Comparison of ENCODE assay signal across 23 mouse cellular contexts in genomic region chr9:49229054-49229453, GRCm38 (mm10). TPM values are rescaled to one million over a fixed set of nuclear protein-coding genes. Genes with fewer than 3 reads are reported as not detected.
"Had no signal": no experiment of that assay in that cellular context is flagged by ENCODE, and none has a peak within 500 bp of the region (broad histone marks: within the 10 kb centered on the region; RNA-seq: fewer than 3 reads in every experiment).

No protein-coding gene starts in this region.

- H3K36me3 ChIP-seq: limb, embryonic 12.5 days; liver, embryonic 13.5 days; lung, embryonic 15.5 days; midbrain, embryonic 15.5 days; neural tube, embryonic 12.5 days had no signal

- H3K27ac ChIP-seq: layer of hippocampus, adult 2 months; limb, embryonic 12.5 days; liver, embryonic 13.5 days; lung, embryonic 15.5 days; macrophage; midbrain, embryonic 15.5 days; neural tube, embryonic 12.5 days; stomach, postnatal 0 days had no signal

- H3K27me3 ChIP-seq: limb, embryonic 12.5 days; liver, embryonic 13.5 days; lung, embryonic 15.5 days; midbrain, embryonic 15.5 days; neural tube, embryonic 12.5 days had no signal

- H3K4me3 ChIP-seq: layer of hippocampus, adult 2 months; limb, embryonic 12.5 days; liver, embryonic 13.5 days; lung, embryonic 15.5 days; megakaryocyte, embryonic 14.5 days; midbrain, embryonic 15.5 days; neural tube, embryonic 12.5 days had no signal

- H3K4me1 ChIP-seq: liver, embryonic 13.5 days; lung, embryonic 15.5 days; megakaryocyte, embryonic 14.5 days; midbrain, embryonic 15.5 days; neural tube, embryonic 12.5 days had no signal

- H3K9me3 ChIP-seq: limb, embryonic 12.5 days; liver, embryonic 13.5 days; lung, embryonic 15.5 days; megakaryocyte, embryonic 14.5 days; midbrain, embryonic 15.5 days; neural tube, embryonic 12.5 days had no signal

- ATAC-seq: liver, postnatal 0 days; midbrain, embryonic 15.5 days had no signal

- DNase-seq: kidney, adult 18-20 months; kidney, postnatal 10 days; kidney, postnatal 4 days; liver; liver, embryonic 13.5 days; liver, postnatal 0 days; lung, postnatal 14 days; thymus, adult 18-20 months; thymus, postnatal 14 days had no signal

- H3K4me2 ChIP-seq: limb, embryonic 12.5 days; liver, embryonic 13.5 days; lung, embryonic 15.5 days; midbrain, embryonic 11.5 days; midbrain, embryonic 15.5 days; neural tube, embryonic 12.5 days had no signal

- H3K9ac ChIP-seq: limb, embryonic 12.5 days; liver, embryonic 13.5 days; liver, postnatal 0 days; lung, embryonic 15.5 days; midbrain, embryonic 15.5 days; neural tube, embryonic 12.5 days had no signal

RNA-seq across cellular contexts. Expression of gene Gm4894, which starts 21.3 kb away (rescaled TPM):
- total RNA-seq: layer of hippocampus, adult 2 months; layer of hippocampus, postnatal 10 days; left cerebral cortex, adult 8-10 months; monocyte, adult 5-6 weeks; neutrophil, adult 5-6 weeks had no signal
- polyA plus RNA-seq: kidney, embryonic 14.5 days; limb, embryonic 12.5 days; liver, embryonic 13.5 days; liver, postnatal 0 days; lung, embryonic 15.5 days; macrophage; midbrain, embryonic 11.5 days; midbrain, embryonic 15.5 days; neural tube, embryonic 12.5 days; stomach, postnatal 0 days had no signal
